Mouse (Mus musculus): ENCODE measurements around the gene Tirap. TPM values are rescaled to one million over a fixed set of nuclear protein-coding genes. Genes with fewer than 3 reads are reported as not detected.

Gene Tirap
- polyA plus RNA-seq (2014; fragmentation: Nextera tagmentation; extraction: Ambion mirVana), result 11.6 and 12.0 TPM in 2 replicates

DNA sequence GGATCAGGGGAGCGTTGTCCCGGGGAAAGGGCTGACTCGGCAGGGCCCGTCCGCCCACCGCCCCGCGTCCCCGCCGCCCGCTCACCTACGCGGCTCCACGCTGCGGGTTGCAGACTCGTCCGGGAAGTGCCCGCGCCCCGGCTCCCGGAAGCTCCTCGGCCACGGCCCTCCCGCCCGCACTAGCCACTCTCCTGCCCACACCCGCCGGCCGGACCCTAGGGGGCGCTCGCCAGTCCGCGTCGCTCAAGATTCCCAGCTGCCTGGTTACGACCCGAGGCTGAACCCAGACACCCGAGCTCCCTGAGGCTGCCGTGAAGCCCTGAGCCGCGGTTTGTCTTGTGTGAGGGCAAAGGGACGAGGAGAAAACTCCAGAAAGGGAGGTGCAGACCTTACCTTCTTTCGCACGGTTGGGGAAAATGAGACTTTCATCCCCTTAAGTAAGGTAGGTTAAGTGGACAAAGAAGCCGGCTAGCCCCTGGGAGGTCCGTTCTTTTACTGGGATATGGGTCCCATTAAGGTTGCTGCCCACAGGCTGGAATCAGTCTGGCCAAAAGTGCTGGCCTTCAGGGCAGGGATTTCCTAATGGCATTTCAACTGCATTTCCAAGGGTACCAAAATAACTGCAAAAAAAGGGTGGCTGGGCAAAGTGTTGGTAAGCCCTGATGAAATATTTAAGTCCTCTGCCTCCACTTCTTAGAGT lies at the start of gene Tirap, which contains the start of gene Srpr:
Tirap (minus strand) TSS at position 520 of the 700 bp plus-strand sequence.
Srpr (plus strand) TSS at position 404 of the 700 bp plus-strand sequence.
- peak within 1 kb of the TSS; percentile 83 for H3K4me2 ChIP-seq
- H3K27ac ChIP-seq (ENCODE audit: low read depth), result peak within 1 kb of the TSS; percentile 50; the same call in 1 of the 2 replicates
- no peaks in the 10 kb centered on the region for H3K4me1 ChIP-seq (ENCODE audit: insufficient read depth)
- peak within 1 kb of the TSS; percentile 68 for H3K4me3 ChIP-seq (ENCODE audit: low read depth, low read length)
- TF ChIP-seq CTCF (IDR thresholded peaks at IDR 0.05; ENCODE audit: low read depth), result peak; percentile 86
- under 1% methylated on average over 44 of the region's 44 CpGs for WGBS
- H3K27me3 ChIP-seq (ENCODE audit: insufficient read depth, low read length), result no peaks in the 10 kb centered on the region
- DNase-seq (peak; percentile 93), ATAC-seq (ENCODE audit: insufficient read depth) (peak; percentile 97)
- H3K36me3 ChIP-seq (ENCODE audit: insufficient read depth), result peaks cover 8% of the 10 kb centered on the region
- H3K9me3 ChIP-seq (ENCODE audit: low read depth, low read length), result no peaks in the 10 kb centered on the region
- H3K9ac ChIP-seq, result peak within 1 kb of the TSS; percentile 85

DNA sequence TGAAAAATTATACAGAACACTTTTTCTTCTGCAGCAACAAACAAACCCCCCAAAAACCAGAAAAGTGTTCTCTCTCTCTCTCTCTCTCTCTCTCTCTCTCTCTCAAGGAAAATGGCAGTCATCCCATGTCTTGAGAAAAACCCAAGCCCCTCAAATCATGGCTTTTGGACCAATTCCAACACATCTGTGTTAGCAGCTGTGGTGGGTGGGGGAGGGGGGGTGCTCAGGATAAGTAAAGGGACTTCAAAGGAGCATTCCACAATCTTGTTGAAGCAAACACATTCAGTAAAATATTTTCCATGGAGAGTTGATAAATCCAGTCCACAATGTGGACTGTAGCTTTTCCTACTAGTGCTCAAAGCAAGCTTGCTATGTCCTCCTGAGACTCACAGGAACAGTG lies 49.4 kb upstream of the Tirap start:
- no peaks in the 10 kb centered on the region for H3K4me1 ChIP-seq (ENCODE audit: insufficient read depth)
- H3K27me3 ChIP-seq (ENCODE audit: insufficient read depth, low read length), result no peaks in the 10 kb centered on the region
- peak; percentile 38; the same call in 1 of the 2 replicates for ATAC-seq (ENCODE audit: insufficient read depth)
- H3K9ac ChIP-seq, result no peak overlapping the region
- no peak for TF ChIP-seq CTCF (IDR thresholded peaks at IDR 0.05; ENCODE audit: low read depth)
- H3K4me3 ChIP-seq (ENCODE audit: low read depth, low read length), result no peak overlapping the region
- no peaks in the 10 kb centered on the region for H3K9me3 ChIP-seq (ENCODE audit: low read depth, low read length)
- 0 out of 2 replicates have a peak, but pooled peaks cover 4% of the 10 kb centered on the region for H3K36me3 ChIP-seq (ENCODE audit: insufficient read depth)
- H3K4me2 ChIP-seq, result no peak overlapping the region
- DNase-seq, result peak; percentile 71
- no peak overlapping the region for H3K27ac ChIP-seq (ENCODE audit: low read depth)

GRCm38 (mm10) chr9:35247405-35247804 lies 47.3 kb upstream of the Tirap start:
- no peaks in the 10 kb centered on the region for H3K9me3 ChIP-seq (ENCODE audit: low read depth, low read length)

DNA sequence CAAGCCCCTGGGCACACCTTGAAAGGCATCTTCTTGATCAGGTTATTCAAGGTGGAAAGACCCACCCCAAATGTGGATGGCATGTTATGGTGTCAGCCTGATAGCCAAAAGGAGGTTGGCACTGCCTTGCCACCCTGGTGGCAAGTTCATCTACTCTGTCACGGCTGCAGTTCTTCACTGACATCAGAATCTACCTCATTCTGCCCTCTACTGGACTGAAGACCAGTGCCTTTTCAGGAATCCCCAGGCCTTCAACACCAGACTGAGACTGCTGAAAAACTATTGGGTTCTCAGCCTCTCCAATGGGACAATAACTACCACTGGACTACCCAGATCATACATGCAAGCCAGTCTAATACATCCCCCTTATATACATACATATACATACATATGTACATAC lies 39.6 kb upstream of the Tirap start:
- H3K27ac ChIP-seq (ENCODE audit: low read depth), result no peak overlapping the region
- no peak overlapping the region for H3K9ac ChIP-seq
- 0 out of 2 replicates have a peak, but pooled peaks have one; percentile 4 for TF ChIP-seq CTCF (IDR thresholded peaks at IDR 0.05; ENCODE audit: low read depth)
- no peaks in the 10 kb centered on the region for H3K9me3 ChIP-seq (ENCODE audit: low read depth, low read length)
- no peaks in the 10 kb centered on the region for H3K27me3 ChIP-seq (ENCODE audit: insufficient read depth, low read length)
- 71% methylated on average over 1 of the region's 1 CpGs for WGBS
- DNase-seq, result no peak
- H3K36me3 ChIP-seq (ENCODE audit: insufficient read depth), result no peaks in the 10 kb centered on the region
- H3K4me3 ChIP-seq (ENCODE audit: low read depth, low read length), result no peak overlapping the region
- no peak for ATAC-seq (ENCODE audit: insufficient read depth)
- no peaks in the 10 kb centered on the region for H3K4me1 ChIP-seq (ENCODE audit: insufficient read depth)
- no peak overlapping the region for H3K4me2 ChIP-seq

More at GRCm38 (mm10) chr9:35247405-35247804, 47.3 kb upstream of the Tirap start:
- Histone ChIP-seq H3K27ac (ENCODE audit: low read depth) (no peak overlapping the region), H3K4me1 (ENCODE audit: insufficient read depth) (no peaks in the 10 kb centered on the region), H3K27me3 (ENCODE audit: insufficient read depth, low read length) (no peaks in the 10 kb centered on the region), H3K4me3 (ENCODE audit: low read depth, low read length) (no peak overlapping the region), H3K36me3 (ENCODE audit: insufficient read depth) (0 out of 2 replicates have a peak, but pooled peaks cover 4% of the 10 kb centered on the region), H3K4me2 (no peak overlapping the region), H3K9ac (no peak overlapping the region)
- ATAC-seq (ENCODE audit: insufficient read depth) (no peak), DNase-seq (no peak)
- no peak for TF ChIP-seq CTCF (IDR thresholded peaks at IDR 0.05; ENCODE audit: low read depth)
- WGBS, result 94% methylated on average over 2 of the region's 2 CpGs

GRCm38 (mm10) chr9:35238915-35239571 lies 39.0 kb upstream of the Tirap start:
- Histone ChIP-seq H3K9me3 (ENCODE audit: low read depth, low read length) (no peaks in the 10 kb centered on the region), H3K9ac (no peak overlapping the region), H3K27me3 (ENCODE audit: insufficient read depth, low read length) (no peaks in the 10 kb centered on the region), H3K4me2 (no peak overlapping the region), H3K27ac (ENCODE audit: low read depth) (no peak overlapping the region), H3K36me3 (ENCODE audit: insufficient read depth) (peaks cover 4% of the 10 kb centered on the region), H3K4me3 (ENCODE audit: low read depth, low read length) (no peak overlapping the region), H3K4me1 (ENCODE audit: insufficient read depth) (no peaks in the 10 kb centered on the region)
- DNase-seq, result peak; percentile 3
- TF ChIP-seq CTCF (IDR thresholded peaks at IDR 0.05; ENCODE audit: low read depth), result no peak
- 40% methylated on average over 6 of the region's 6 CpGs for WGBS
- peak; percentile 49; the same call in 1 of the 2 replicates for ATAC-seq (ENCODE audit: insufficient read depth)

DNA sequence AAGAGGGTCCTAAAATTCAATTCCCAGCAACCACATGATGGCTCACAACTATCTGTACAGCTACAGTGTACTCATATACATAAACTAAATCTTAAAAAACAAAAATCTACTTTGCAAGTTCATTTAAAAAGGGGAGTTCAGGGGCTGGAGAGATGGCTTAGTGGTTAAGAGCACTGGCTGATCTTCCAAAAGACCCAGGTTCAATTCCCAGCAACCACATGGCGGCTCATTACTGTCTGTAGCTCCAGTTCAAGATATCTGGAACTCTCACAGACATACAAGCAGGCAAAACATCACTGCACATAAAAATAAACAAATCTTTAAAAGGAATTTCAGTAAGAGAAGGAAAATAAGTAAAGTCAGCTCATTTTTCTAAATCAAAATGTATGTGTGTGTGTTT lies 38.3 kb upstream of the Tirap start:
- 70% methylated on average over 1 of the region's 1 CpGs for WGBS
- no peaks in the 10 kb centered on the region for H3K9me3 ChIP-seq (ENCODE audit: low read depth, low read length)
- H3K4me2 ChIP-seq, result no peak overlapping the region
- no peaks in the 10 kb centered on the region for H3K4me1 ChIP-seq (ENCODE audit: insufficient read depth)
- no peak for TF ChIP-seq CTCF (IDR thresholded peaks at IDR 0.05; ENCODE audit: low read depth)
- H3K36me3 ChIP-seq (ENCODE audit: insufficient read depth), result peaks cover 6% of the 10 kb centered on the region
- H3K4me3 ChIP-seq (ENCODE audit: low read depth, low read length), result no peak overlapping the region
- no peak overlapping the region for H3K27ac ChIP-seq (ENCODE audit: low read depth)
- no peak for ATAC-seq (ENCODE audit: insufficient read depth)
- no peak overlapping the region for H3K9ac ChIP-seq
- H3K27me3 ChIP-seq (ENCODE audit: insufficient read depth, low read length), result no peaks in the 10 kb centered on the region
- DNase-seq, result no peak

DNA sequence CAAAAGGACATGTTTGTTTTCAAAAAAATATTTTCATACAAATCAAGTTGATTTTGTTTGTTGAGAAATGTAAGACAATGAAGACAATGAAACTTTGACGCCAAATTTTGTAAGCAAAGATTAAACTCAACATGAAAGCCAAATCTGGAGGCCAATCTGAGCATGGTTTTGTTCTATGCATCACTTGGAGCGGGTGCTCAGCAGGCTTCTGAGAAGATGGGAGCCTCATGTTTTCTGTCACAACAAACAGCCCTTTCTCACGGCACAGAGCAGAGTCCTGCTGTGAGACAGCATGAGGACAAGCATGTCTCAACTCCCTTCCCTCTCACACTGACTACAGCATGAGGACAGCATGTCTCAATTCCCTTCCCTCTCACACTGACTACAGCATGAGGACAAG lies 35.9 kb upstream of the Tirap start:
- no peak for TF ChIP-seq CTCF (IDR thresholded peaks at IDR 0.05; ENCODE audit: low read depth)
- no peak overlapping the region for H3K27ac ChIP-seq (ENCODE audit: low read depth)

More for the DNA sequence above, 35.9 kb upstream of the Tirap start:
- Histone ChIP-seq H3K4me2 (no peak overlapping the region), H3K4me1 (ENCODE audit: insufficient read depth) (no peaks in the 10 kb centered on the region), H3K9me3 (ENCODE audit: low read depth, low read length) (no peaks in the 10 kb centered on the region), H3K4me3 (ENCODE audit: low read depth, low read length) (no peak overlapping the region), H3K36me3 (ENCODE audit: insufficient read depth) (peaks cover 15% of the 10 kb centered on the region), H3K27me3 (ENCODE audit: insufficient read depth, low read length) (no peaks in the 10 kb centered on the region), H3K9ac (no peak overlapping the region)
- 48% methylated on average over 3 of the region's 3 CpGs for WGBS
- ATAC-seq (ENCODE audit: insufficient read depth) (no peak), DNase-seq (no peak)
